Mouse (Mus musculus): ENCODE results near the gene Usb1.

- TF ChIP-seq TCF12 (IDR thresholded peaks at IDR 0.05; ENCODE audit: low read depth, low read length) (no peak), CTCF (IDR thresholded peaks at IDR 0.05 in 2 of 3, conservative IDR thresholded peaks at IDR 0.05 in 1 of 3; ENCODE audit: control insufficient read depth in 1 of 3, insufficient read depth in 1 of 3, low read depth in 2 of 3, low read length in 3 of 3, poor library complexity in 1 of 3, severe bottlenecking in 1 of 3) (no peak), POLR2A (IDR thresholded peaks at IDR 0.05; ENCODE audit: control insufficient read depth in 1 of 2, insufficient read depth in 1 of 2, low read depth in 1 of 2, low read length in 2 of 2, poor library complexity in 1 of 2) (no peak), USF1 (IDR thresholded peaks at IDR 0.05; ENCODE audit: low read depth, low read length) (no peak), SIN3A (IDR thresholded peaks at IDR 0.05; ENCODE audit: low read length) (no peak), MAZ (IDR thresholded peaks at IDR 0.05; ENCODE audit: low read depth, low read length) (no peak), NRF1 (IDR thresholded peaks at IDR 0.05; ENCODE audit: insufficient read depth, low read depth, low read length, poor library complexity, severe bottlenecking) (no peak)
Measured at GRCm38 (mm10) chr8:95331156-95331719, 846 bp upstream of the Usb1 start.

All from MEL (cell line).